Mouse (Mus musculus) ES-E14 (cell line): ENCODE measurements around the gene Erc1. TPM values are rescaled to one million over a fixed set of nuclear protein-coding genes. Genes with fewer than 3 reads are reported as not detected.
"Not testable (repeated sequence)": the region's sequence is repeated elsewhere in the genome, so short reads cannot be mapped to it uniquely, and the experiment has no call there.

Experiments
- DNase-seq: peaks from one replicate; pipeline ENCODE4 v3.0.0-alpha.2; 2013; ENCODE audit warnings: low read depth, low spot score
- H3K27ac ChIP-seq: 2 replicates; pipeline ENCODE4 v1.5.1; 2012; ENCODE audit warnings: low read depth, mild to moderate bottlenecking, low read length, moderate library complexity, mixed read lengths; ENCODE audit not compliant: poor library complexity, insufficient read depth, severe bottlenecking
- H3K36me3 ChIP-seq: 2 replicates; pipeline ENCODE4 v1.6.1; 2012; ENCODE audit warnings: mild to moderate bottlenecking, low read length, moderate library complexity, mixed read lengths; ENCODE audit not compliant: control insufficient read depth, poor library complexity, insufficient read depth, severe bottlenecking
- H3K4me1 ChIP-seq, 2 experiments: fragments of 150-350 bp in 1 of 2; sonication (generic) in 1 of 2; 2 replicates each; pipeline ENCODE4 v1.6.1; 2012; ENCODE audit warnings: low read length in 2 of 2, mild to moderate bottlenecking in 1 of 2, mixed read lengths in 1 of 2; ENCODE audit not compliant: control insufficient read depth in 2 of 2, insufficient read depth in 2 of 2, poor library complexity in 1 of 2
- H3K4me3 ChIP-seq, 2 experiments: fragments of 150-350 bp in 1 of 2; sonication (generic) in 1 of 2; 2 replicates each; pipeline ENCODE4 v1.5.1; 2012; ENCODE audit warnings: low read length in 2 of 2, low read depth in 1 of 2, mild to moderate bottlenecking in 1 of 2, mixed read lengths in 1 of 2; ENCODE audit not compliant: insufficient read depth in 1 of 2, poor library complexity in 1 of 2, severe bottlenecking in 1 of 2
- H3K9ac ChIP-seq: 2 replicates; pipeline ENCODE4 v1.6.1; 2012; ENCODE audit warnings: low read depth, mild to moderate bottlenecking, low read length, mixed read lengths; ENCODE audit not compliant: poor library complexity, insufficient read depth, severe bottlenecking
- H3K9me3 ChIP-seq: fragments of 150-350 bp; sonication (generic); 2 replicates; pipeline ENCODE4 v1.6.1; 2012; ENCODE audit warnings: low read depth, mild to moderate bottlenecking, low read length; ENCODE audit not compliant: control insufficient read depth, insufficient read depth
- CHD2 ChIP-seq: IDR thresholded peaks from 2 replicates; pipeline ENCODE4 v1.6.1; 2014; ENCODE audit warnings: mild to moderate bottlenecking, low read depth, low read length, inconsistent platforms
- HCFC1 ChIP-seq: IDR thresholded peaks from 2 replicates; pipeline ENCODE4 v1.6.1; 2012; ENCODE audit warnings: low read length, inconsistent platforms, borderline replicate concordance; ENCODE audit not compliant: insufficient read depth
- MAFK ChIP-seq: IDR thresholded peaks from 2 replicates; pipeline ENCODE4 v1.6.1; 2014; ENCODE audit warnings: mild to moderate bottlenecking, low read depth, low read length, inconsistent platforms; ENCODE audit not compliant: insufficient read depth
- ZC3H11A ChIP-seq: IDR thresholded peaks from 2 replicates; pipeline ENCODE4 v1.6.1; 2012; ENCODE audit warnings: low read depth, mild to moderate bottlenecking, inconsistent platforms, low read length, borderline replicate concordance
- ZNF384 ChIP-seq: IDR thresholded peaks from 2 replicates; pipeline ENCODE4 v1.6.1; 2012; ENCODE audit warnings: low read depth, low read length, inconsistent platforms
- in situ Hi-C, 2 experiments: fragments of 600-800 bp; cut with MboI; formaldehyde crosslinking; loops; one replicate each; pipeline ENCODE4 v1.15.1; 2025; ENCODE audit warnings: low sequenced_read_pairs in 2 of 2, inconsistent platforms in 1 of 2; ENCODE audit not compliant: unreplicated experiment in 2 of 2
- total RNA-seq: library from RNA; depleted of rRNA; stranded (reverse); fragments of 300-350 nt; gene quantifications from 2 replicates; pipeline ENCODE4 v1.2.3, GENCODE M21; 2012

The Erc1 gene
- total RNA-seq, 1 experiment = 16.5 TPM

- Histone ChIP-seq H3K36me3 (no peaks in the 10 kb centered on the region), H3K9ac (no peak overlapping the region), H3K9me3 (no peaks in the 10 kb centered on the region), H3K4me3 (no peak overlapping the region), H3K27ac (peak overlapping the region; percentile 44; the same call in 1 of the 2 replicates), H3K4me1 (no peaks in the 10 kb centered on the region)
- in situ Hi-C loops = no loop called here
- TF ChIP-seq ZNF384 (no peak), ZC3H11A (no peak), MAFK (no peak), HCFC1 (no peak), CHD2 (no peak)
- peak; percentile 30 for DNase-seq
Measured at GRCm38 (mm10) chr6:119818541-119818940, 29.4 kb downstream of the Erc1 start.

- in situ Hi-C loops = no loop called here
- no peaks in the 10 kb centered on the region for H3K9me3 ChIP-seq
Measured at GRCm38 (mm10) chr6:119815426-119815825, 32.5 kb downstream of the Erc1 start.

GRCm38 (mm10) chr6:119813055-119813454, 34.9 kb downstream of the Erc1 start:
- DNase-seq, in situ Hi-C loops: not testable (repeated sequence)

More at GRCm38 (mm10) chr6:119815426-119815825, 32.5 kb downstream of the Erc1 start:
- H3K9ac ChIP-seq = no peak overlapping the region
- no peaks in the 10 kb centered on the region for H3K4me1 ChIP-seq
- TF ChIP-seq MAFK = no peak
- no peak overlapping the region for H3K27ac ChIP-seq
- DNase-seq = no peak
- H3K36me3 ChIP-seq = no peaks in the 10 kb centered on the region
- H3K4me3 ChIP-seq = no peak overlapping the region

GRCm38 (mm10) chr6:119808726-119809505, 39.1 kb downstream of the Erc1 start:
- no peak overlapping the region for H3K4me3 ChIP-seq
- no peaks in the 10 kb centered on the region for H3K4me1 ChIP-seq
- no peak overlapping the region for H3K27ac ChIP-seq
- no peak for DNase-seq
- no peak overlapping the region for H3K9ac ChIP-seq
- no peak for TF ChIP-seq ZNF384
- no peak for TF ChIP-seq HCFC1
- no peak for TF ChIP-seq CHD2
- no peak for TF ChIP-seq MAFK
- no peak for TF ChIP-seq ZC3H11A
- no peaks in the 10 kb centered on the region for H3K9me3 ChIP-seq
- in situ Hi-C loops = no loop called here
- no peaks in the 10 kb centered on the region for H3K36me3 ChIP-seq

More at GRCm38 (mm10) chr6:119813055-119813454, 34.9 kb downstream of the Erc1 start:
- not testable (repeated sequence) for H3K9ac ChIP-seq, H3K4me3 ChIP-seq, H3K36me3 ChIP-seq, H3K27ac ChIP-seq, H3K9me3 ChIP-seq, H3K4me1 ChIP-seq

- in situ Hi-C loops = no loop called here
- no peak overlapping the region for H3K27ac ChIP-seq
- TF ChIP-seq MAFK (no peak), ZNF384 (no peak), HCFC1 (no peak), ZC3H11A (no peak), CHD2 (no peak)
Measured at GRCm38 (mm10) chr6:119803239-119803638, 44.7 kb downstream of the Erc1 start.

More at GRCm38 (mm10) chr6:119803239-119803638, 44.7 kb downstream of the Erc1 start:
- Histone ChIP-seq H3K4me1 (no peaks in the 10 kb centered on the region), H3K36me3 (no peaks in the 10 kb centered on the region), H3K9me3 (no peaks in the 10 kb centered on the region), H3K9ac (no peak overlapping the region), H3K4me3 (no peak overlapping the region)
- DNase-seq = no peak
